Mouse (Mus musculus) stomach, postnatal 0 days (tissue): Measurements from ENCODE around the gene Pip5k1a.
A peak's percentile ranks its signal among the peaks of the same experiment; 100 is the strongest.

Experiments
- CTCF ChIP-seq: IDR thresholded peaks from 2 replicates; pipeline ENCODE4 v1.5.1; 2016; ENCODE audit warnings: antibody characterized with exemption, low read depth, mild to moderate bottlenecking, moderate library complexity
- EP300 ChIP-seq: optimal IDR thresholded peaks from 2 replicates; pipeline ENCODE3; 2016; ENCODE audit warnings: antibody characterized with exemption

- TF ChIP-seq EP300 (peak; percentile 39), CTCF (no peak)
Observed at GRCm38 (mm10) chr3:95110911-95111726, 4.4 kb upstream of the Pip5k1a start, which contains the start of gene Vps72.
